Mouse (Mus musculus) kidney, embryonic 14.5 days (tissue): ENCODE data around the gene Tbc1d23. TPM values are rescaled to one million over a fixed set of nuclear protein-coding genes. Genes with fewer than 3 reads are reported as not detected.

Experiments
- ATAC-seq: fragments of 200-750 bp; cut with Nextera tagmentation; 2 replicates; pipeline ENCODE4 v1.8.0; 2017; ENCODE audit warnings: moderate number of reproducible peaks, mild to moderate bottlenecking, moderate TSS enrichment, moderate library complexity; ENCODE audit not compliant: low FRiP score, low TSS enrichment
- H3K27ac ChIP-seq: fragments of 300-500 bp; sonication (generic); 2 replicates; pipeline ENCODE4 v1.5.1; 2014; ENCODE audit warnings: low read depth, mild to moderate bottlenecking, low read length, moderate library complexity, mixed read lengths
- H3K27me3 ChIP-seq: fragments of 300-500 bp; sonication (generic); 2 replicates; pipeline ENCODE4 v1.6.1; 2014; ENCODE audit warnings: mild to moderate bottlenecking, low read length; ENCODE audit not compliant: control insufficient read depth, insufficient read depth
- H3K36me3 ChIP-seq: fragments of 300-500 bp; sonication (generic); 2 replicates; pipeline ENCODE4 v1.6.1; 2014; ENCODE audit warnings: low read length, mixed read lengths; ENCODE audit not compliant: control insufficient read depth, insufficient read depth
- H3K4me1 ChIP-seq: fragments of 300-500 bp; sonication (generic); 2 replicates; pipeline ENCODE4 v1.6.1; 2014; ENCODE audit warnings: low read length, mixed read lengths; ENCODE audit not compliant: control insufficient read depth, insufficient read depth
- H3K4me2 ChIP-seq: fragments of 300-500 bp; sonication (generic); replicated peaks from 2 replicates; pipeline ENCODE4 v1.6.1; 2014; ENCODE audit warnings: low read depth, mild to moderate bottlenecking, low read length
- H3K4me3 ChIP-seq: fragments of 300-500 bp; sonication (generic); 2 replicates; pipeline ENCODE4 v1.5.1; 2014; ENCODE audit warnings: mild to moderate bottlenecking, low read length
- H3K9ac ChIP-seq: fragments of 300-500 bp; sonication (generic); 2 replicates; pipeline ENCODE4 v1.6.1; 2014; ENCODE audit warnings: low read depth, mild to moderate bottlenecking, low read length, moderate library complexity
- H3K9me3 ChIP-seq: fragments of 300-500 bp; sonication (generic); 2 replicates; pipeline ENCODE4 v1.6.1; 2016; ENCODE audit warnings: low read length; ENCODE audit not compliant: control insufficient read depth
- WGBS: fragments of 180-500 bp; shearing (Covaris S2); extraction: QIAGEN DNeasy Blood & Tissue Kit; methylation state at CpG from one replicate; pipeline ENCODE4 v1.1.7; 2014; 5-methylcytosine and 5-hydroxymethylcytosine counted together
- polyA plus RNA-seq: library from polyadenylated mRNA; unstranded; fragments of >200 nt; fragmentation: Nextera tagmentation; extraction: Ambion mirVana; gene quantifications from 2 replicates; pipeline ENCODE4 v1.2.1, GENCODE M21; 2014

The Tbc1d23 gene
- polyA plus RNA-seq, 1 experiment from 2014 or later = 31.2 TPM

GRCm38 (mm10) chr16:57171161-57171560 is 60.1 kb downstream of the Tbc1d23 start:
- Histone ChIP-seq H3K9ac (no peak overlapping the region), H3K27me3 (no peaks in the 10 kb centered on the region), H3K4me3 (no peak overlapping the region), H3K4me1 (no peaks in the 10 kb centered on the region), H3K27ac (no peak overlapping the region), H3K36me3 (peaks cover 17% of the 10 kb centered on the region; the same call in 1 of the 2 replicates), H3K4me2 (no peak overlapping the region), H3K9me3 (no peaks in the 10 kb centered on the region)
- 89% methylated on average over 8 of the region's 8 CpGs for WGBS
- no peak for ATAC-seq

DNA sequence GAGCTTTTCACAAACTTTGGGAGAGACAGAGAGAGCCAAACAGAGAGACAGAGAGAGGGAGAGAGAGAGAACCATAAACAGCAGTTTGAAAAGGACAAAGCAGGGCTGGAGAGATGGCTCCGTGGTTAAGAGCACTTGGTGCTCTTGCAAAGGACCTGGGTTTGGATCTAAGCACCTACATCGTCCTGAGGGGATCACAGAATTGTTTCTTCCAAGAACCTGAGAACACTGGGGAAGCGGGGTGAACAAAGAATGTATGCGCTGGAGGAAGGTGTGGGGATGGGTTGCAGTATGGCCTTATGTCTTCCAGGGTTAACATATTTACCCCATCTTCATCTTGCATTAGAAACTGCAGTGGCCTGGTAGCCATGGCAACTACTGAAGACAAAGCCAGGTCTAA is 63.1 kb downstream of the Tbc1d23 start:
- Histone ChIP-seq H3K4me2 (no peak overlapping the region), H3K27me3 (no peaks in the 10 kb centered on the region), H3K9ac (no peak overlapping the region), H3K36me3 (peaks cover 11% of the 10 kb centered on the region; the same call in 1 of the 2 replicates), H3K4me1 (no peaks in the 10 kb centered on the region), H3K4me3 (no peak overlapping the region), H3K27ac (no peak overlapping the region), H3K9me3 (no peaks in the 10 kb centered on the region)
- no peak for ATAC-seq
- 70% methylated on average over 4 of the region's 4 CpGs for WGBS

GRCm38 (mm10) chr16:57167514-57167912 is 63.8 kb downstream of the Tbc1d23 start:
- H3K9me3 ChIP-seq = no peaks in the 10 kb centered on the region
- no peaks in the 10 kb centered on the region for H3K4me1 ChIP-seq
- no peaks in the 10 kb centered on the region for H3K27me3 ChIP-seq
- peaks cover 13% of the 10 kb centered on the region; the same call in 1 of the 2 replicates for H3K36me3 ChIP-seq
- 18% methylated on average over 5 of the region's 5 CpGs for WGBS
- H3K4me2 ChIP-seq = peak overlapping the region; percentile 69
- peak overlapping the region; percentile 87; the same call in 1 of the 2 replicates for H3K9ac ChIP-seq
- peak overlapping the region; percentile 92; the same call in 1 of the 2 replicates for H3K27ac ChIP-seq
- H3K4me3 ChIP-seq = peak overlapping the region; percentile 82
- ATAC-seq = peak; percentile 50

DNA sequence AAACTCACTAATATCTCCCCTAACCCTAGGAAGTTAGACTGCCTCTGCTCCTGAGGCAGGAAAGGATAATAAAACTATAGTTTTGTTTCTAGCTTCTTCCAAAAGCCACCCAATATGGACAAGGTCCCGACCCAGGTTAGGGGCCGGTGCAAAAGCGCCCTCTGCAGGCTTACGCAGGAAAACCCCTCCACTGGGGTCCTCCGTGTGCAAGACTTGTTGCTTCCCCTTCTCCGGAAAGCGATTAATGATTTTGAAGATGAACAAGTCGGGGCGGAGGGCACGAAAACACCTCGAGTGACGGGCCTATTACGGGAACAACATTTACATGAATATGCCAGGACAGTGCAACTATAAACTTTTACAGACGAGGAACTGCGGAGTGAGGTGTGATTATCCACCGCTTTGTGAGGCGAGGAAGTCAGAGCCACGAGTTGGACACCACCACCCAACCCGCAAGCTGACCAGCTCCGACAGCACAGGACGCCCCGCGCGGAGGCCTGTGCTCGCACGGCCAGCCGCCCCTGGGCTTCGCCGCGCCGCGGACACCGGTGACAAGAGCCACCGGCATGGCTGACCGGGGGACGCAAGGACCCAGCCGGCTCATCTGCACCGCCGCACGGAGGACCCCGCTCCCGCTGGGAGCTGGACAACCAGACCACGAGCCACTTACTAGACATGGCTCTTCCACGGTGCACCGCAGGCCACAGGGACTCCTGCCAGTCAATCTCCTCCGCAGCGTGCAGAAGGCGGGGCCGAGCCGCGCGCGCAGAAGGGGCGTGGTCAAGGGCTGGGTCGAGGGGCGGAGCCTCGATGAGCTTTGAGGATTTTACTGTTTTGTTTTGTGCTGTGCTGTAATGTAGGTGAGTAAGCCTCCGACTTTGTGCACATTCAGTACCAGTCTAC is 64.4 kb downstream of the Tbc1d23 start, which contains the start of gene Nit2:
TSS of gene Nit2 (minus strand) at position 731 of the 903 bp plus-strand sequence.
- H3K4me1 ChIP-seq = no peaks in the 10 kb centered on the region
- peak; percentile 98 for ATAC-seq
- H3K27ac ChIP-seq = peak within 1 kb of the TSS; percentile 92
- peak within 1 kb of the TSS; percentile 82 for H3K4me3 ChIP-seq
- H3K36me3 ChIP-seq = peaks cover 18% of the 10 kb centered on the region; the same call in 1 of the 2 replicates
- H3K9me3 ChIP-seq = no peaks in the 10 kb centered on the region
- peak within 1 kb of the TSS; percentile 87 for H3K9ac ChIP-seq
- peak within 1 kb of the TSS; percentile 69 for H3K4me2 ChIP-seq
- WGBS = under 1% methylated on average over 58 of the region's 58 CpGs
- no peaks in the 10 kb centered on the region for H3K27me3 ChIP-seq

- Histone ChIP-seq H3K27ac (no peak overlapping the region), H3K4me3 (peak overlapping the region; percentile 82), H3K27me3 (no peaks in the 10 kb centered on the region), H3K4me2 (peak overlapping the region; percentile 69), H3K36me3 (peaks cover 18% of the 10 kb centered on the region; the same call in 1 of the 2 replicates), H3K9me3 (no peaks in the 10 kb centered on the region), H3K4me1 (no peaks in the 10 kb centered on the region), H3K9ac (peak overlapping the region; percentile 87; the same call in 1 of the 2 replicates)
- ATAC-seq = no peak
- 90% methylated on average over 6 of the region's 6 CpGs for WGBS
Observed at GRCm38 (mm10) chr16:57166086-57166485, 65.2 kb downstream of the Tbc1d23 start.

GRCm38 (mm10) chr16:57165157-57165556 is 66.1 kb downstream of the Tbc1d23 start:
- no peak overlapping the region for H3K4me3 ChIP-seq

DNA sequence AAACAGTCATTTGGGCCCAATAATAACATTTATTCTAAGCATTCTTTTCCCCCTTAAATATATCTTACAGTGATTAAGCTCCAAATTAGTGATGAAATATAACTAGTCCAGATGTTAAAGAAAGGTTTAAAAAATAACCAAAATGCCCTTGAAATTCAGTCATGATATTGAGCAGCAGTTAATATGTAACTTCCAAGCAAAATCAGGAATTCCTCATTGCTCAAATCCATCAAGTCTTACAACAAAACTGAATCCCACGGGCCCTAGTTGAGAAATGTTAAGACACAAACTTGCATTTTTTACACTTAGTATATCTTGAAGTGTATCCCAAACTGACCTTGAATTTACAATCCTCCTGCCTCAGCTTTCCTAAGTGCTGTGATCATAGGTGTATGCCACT is 67.6 kb downstream of the Tbc1d23 start:
- Histone ChIP-seq H3K27me3 (no peaks in the 10 kb centered on the region), H3K4me1 (no peaks in the 10 kb centered on the region), H3K9me3 (no peaks in the 10 kb centered on the region), H3K27ac (no peak overlapping the region), H3K36me3 (peaks cover 29% of the 10 kb centered on the region; the same call in 1 of the 2 replicates), H3K4me2 (no peak overlapping the region), H3K9ac (no peak overlapping the region), H3K4me3 (no peak overlapping the region)
- WGBS = 86% methylated on average over 1 of the region's 1 CpGs
- ATAC-seq = no peak

More at GRCm38 (mm10) chr16:57165157-57165556, 66.1 kb downstream of the Tbc1d23 start:
- Histone ChIP-seq H3K36me3 (peaks cover 17% of the 10 kb centered on the region; the same call in 1 of the 2 replicates), H3K4me2 (no peak overlapping the region), H3K27ac (no peak overlapping the region), H3K9me3 (no peaks in the 10 kb centered on the region), H3K4me1 (no peaks in the 10 kb centered on the region), H3K27me3 (no peaks in the 10 kb centered on the region), H3K9ac (no peak overlapping the region)
- 95% methylated on average over 5 of the region's 5 CpGs for WGBS
- no peak for ATAC-seq

GRCm38 (mm10) chr16:57162841-57163240 is 68.5 kb downstream of the Tbc1d23 start:
- Histone ChIP-seq H3K4me3 (no peak overlapping the region), H3K36me3 (peaks cover 36% of the 10 kb centered on the region), H3K9me3 (no peaks in the 10 kb centered on the region), H3K9ac (no peak overlapping the region), H3K4me2 (no peak overlapping the region), H3K4me1 (no peaks in the 10 kb centered on the region), H3K27ac (no peak overlapping the region), H3K27me3 (no peaks in the 10 kb centered on the region)
- ATAC-seq = no peak
- WGBS = 89% methylated on average over 5 of the region's 5 CpGs

- H3K4me1 ChIP-seq = no peaks in the 10 kb centered on the region
- H3K27ac ChIP-seq = no peak overlapping the region
- H3K36me3 ChIP-seq = peaks cover 62% of the 10 kb centered on the region
- H3K9me3 ChIP-seq = no peaks in the 10 kb centered on the region
- no peak overlapping the region for H3K4me3 ChIP-seq
- H3K4me2 ChIP-seq = no peak overlapping the region
- H3K27me3 ChIP-seq = no peaks in the 10 kb centered on the region
- WGBS = 69% methylated on average over 7 of the region's 7 CpGs
- H3K9ac ChIP-seq = no peak overlapping the region
- no peak for ATAC-seq
Observed at GRCm38 (mm10) chr16:57159835-57160234, 71.5 kb downstream of the Tbc1d23 start.
